Mouse (Mus musculus): ENCODE data around the gene Scamp1.

The Scamp1 gene

GRCm38 (mm10) chr13:94268201-94268600, 17.5 kb downstream of the Scamp1 start:
- DNase-seq: no peak

- DNase-seq: no peak
Measured at GRCm38 (mm10) chr13:94267190-94267589, 18.5 kb downstream of the Scamp1 start.

- DNase-seq: no peak
Measured at GRCm38 (mm10) chr13:94266530-94266929, 19.1 kb downstream of the Scamp1 start.

- DNase-seq: no peak
Measured at GRCm38 (mm10) chr13:94265291-94265690, 20.4 kb downstream of the Scamp1 start.

- DNase-seq: no peak
Measured at GRCm38 (mm10) chr13:94263943-94264342, 21.7 kb downstream of the Scamp1 start.

GRCm38 (mm10) chr13:94262551-94262950, 23.1 kb downstream of the Scamp1 start:
- DNase-seq: no peak

- DNase-seq: no peak
Measured at GRCm38 (mm10) chr13:94261624-94262023, 24.0 kb downstream of the Scamp1 start.

- DNase-seq: no peak
Measured at GRCm38 (mm10) chr13:94260961-94261360, 24.7 kb downstream of the Scamp1 start.

- DNase-seq: no peak
Measured at GRCm38 (mm10) chr13:94259210-94259609, 26.4 kb downstream of the Scamp1 start.

- DNase-seq: no peak
Measured at GRCm38 (mm10) chr13:94258530-94258929, 27.1 kb downstream of the Scamp1 start.

- DNase-seq: no peak
Measured at GRCm38 (mm10) chr13:94257711-94258110, 27.9 kb downstream of the Scamp1 start.

GRCm38 (mm10) chr13:94255176-94255575, 30.5 kb downstream of the Scamp1 start:
- DNase-seq: no peak

- DNase-seq: no peak
Measured at GRCm38 (mm10) chr13:94254286-94254685, 31.4 kb downstream of the Scamp1 start.

GRCm38 (mm10) chr13:94253052-94253451, 32.6 kb downstream of the Scamp1 start:
- DNase-seq: no peak

GRCm38 (mm10) chr13:94250761-94251160, 34.9 kb downstream of the Scamp1 start:
- DNase-seq: no peak

GRCm38 (mm10) chr13:94250188-94250587, 35.5 kb downstream of the Scamp1 start:
- DNase-seq: no peak

- DNase-seq: no peak
Measured at GRCm38 (mm10) chr13:94242897-94243296, 42.8 kb downstream of the Scamp1 start.

- no peak for DNase-seq
Measured at GRCm38 (mm10) chr13:94241892-94242524, 43.6 kb downstream of the Scamp1 start.

- DNase-seq: no peak
Measured at GRCm38 (mm10) chr13:94240873-94241272, 44.8 kb downstream of the Scamp1 start.

- DNase-seq: no peak
Measured at GRCm38 (mm10) chr13:94240111-94240510, 45.5 kb downstream of the Scamp1 start.

- no peak for DNase-seq
Measured at GRCm38 (mm10) chr13:94239488-94239887, 46.2 kb downstream of the Scamp1 start.

GRCm38 (mm10) chr13:94231871-94232270, 53.8 kb downstream of the Scamp1 start:
- DNase-seq: no peak

GRCm38 (mm10) chr13:94224717-94225705, 60.6 kb downstream of the Scamp1 start:
- no peak for DNase-seq

- no peak for DNase-seq
Measured at GRCm38 (mm10) chr13:94223609-94224008, 62.0 kb downstream of the Scamp1 start.
